Mouse (Mus musculus): ENCODE measurements at regions not wholly inside any gene's neighbourhood (a gene's known extent, or its start where the extent isn't known, plus 50 kb on each side); places are given as distances from the start of the nearest gene placed in this dataset.

GRCm38 (mm10) chr12:52638461-52638860 lies 60.7 kb upstream of the Akap6 start:
- no peaks in the 10 kb centered on the region for H3K36me3 ChIP-seq (ENCODE audit: insufficient read depth, low read length)
- TF ChIP-seq CTCF (conservative IDR thresholded peaks at IDR 0.05; ENCODE audit: low read length) (no peak), NANOG (IDR thresholded peaks at IDR 0.05; ENCODE audit: borderline replicate concordance, low read length) (no peak), POU5F1 (IDR thresholded peaks at IDR 0.05; ENCODE audit: borderline replicate concordance, low read length) (no peak)
- 0 out of 2 replicates have a peak, but pooled peaks cover 3% of the 10 kb centered on the region for H3K4me1 ChIP-seq (replicated peaks; ENCODE audit: low read depth, low read length)
- no peaks in the 10 kb centered on the region for H3K27me3 ChIP-seq (ENCODE audit: insufficient read depth, low read length)
- no peak overlapping the region for H3K4me3 ChIP-seq (replicated peaks; ENCODE audit: low read length)
- no peaks in the 10 kb centered on the region for H3K9me3 ChIP-seq (ENCODE audit: low read length)

- TF ChIP-seq NANOG (IDR thresholded peaks at IDR 0.05; ENCODE audit: borderline replicate concordance, low read length) (no peak), CTCF (conservative IDR thresholded peaks at IDR 0.05; ENCODE audit: low read length) (no peak), POU5F1 (IDR thresholded peaks at IDR 0.05; ENCODE audit: borderline replicate concordance, low read length) (no peak)
- Histone ChIP-seq H3K4me1 (replicated peaks; ENCODE audit: low read depth, low read length) (no peaks in the 10 kb centered on the region), H3K9me3 (ENCODE audit: low read length) (no peaks in the 10 kb centered on the region), H3K27me3 (ENCODE audit: insufficient read depth, low read length) (no peaks in the 10 kb centered on the region), H3K36me3 (ENCODE audit: insufficient read depth, low read length) (no peaks in the 10 kb centered on the region), H3K4me3 (replicated peaks; ENCODE audit: low read length) (no peak overlapping the region)
These were observed 55.1 kb upstream of the Akap6 start for GRCm38 (mm10) chr12:52644059-52644458.

Measured in E14TG2a.4 (cell line).